Mouse (Mus musculus) ES-Bruce4 (cell line): ENCODE data around the gene Rpe65.

Experiments used
- CTCF ChIP-seq: IDR thresholded peaks from one replicate; pipeline ENCODE4 v1.8.1; 2011; ENCODE audit warnings: low read depth, low read length
- EP300 ChIP-seq: IDR thresholded peaks from 2 replicates; pipeline ENCODE4 v1.6.1; 2011; ENCODE audit warnings: low read depth, low read length; ENCODE audit not compliant: insufficient read depth
- POLR2A ChIP-seq: IDR thresholded peaks from one replicate; pipeline ENCODE4 v1.8.1; 2011; ENCODE audit warnings: low read length; ENCODE audit not compliant: insufficient read depth

DNA sequence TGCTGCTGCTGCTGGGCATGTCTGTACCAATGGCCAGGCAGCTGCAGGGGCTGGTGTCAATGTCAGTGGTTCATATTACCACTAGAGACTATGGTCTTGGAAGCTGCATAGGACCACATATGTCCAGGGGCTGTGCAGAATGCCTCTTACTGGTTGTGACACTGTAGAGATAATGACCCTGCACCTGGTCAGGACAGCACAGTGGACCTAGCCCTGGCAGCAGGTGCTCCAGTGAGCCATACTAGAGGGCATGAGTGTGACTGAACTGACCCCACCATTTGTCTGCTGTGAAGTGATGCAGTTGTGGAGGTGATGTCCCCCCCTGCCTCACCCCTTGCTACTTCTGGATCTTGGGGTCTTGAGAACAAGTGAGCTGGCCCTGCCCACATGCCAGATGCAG lies 48.8 kb upstream of the Rpe65 start:
- TF ChIP-seq POLR2A, result no peak
- TF ChIP-seq CTCF, result no peak
- no peak for TF ChIP-seq EP300
